Mouse (Mus musculus) C2C12 (cell line): ENCODE measurements around the gene Pomc. TPM values are rescaled to one million over a fixed set of nuclear protein-coding genes. Genes with fewer than 3 reads are reported as not detected.

Experiments used
- H3K27me3 ChIP-seq: one replicate; pipeline ENCODE4 v1.6.1; 2011; ENCODE audit not compliant: control insufficient read depth, insufficient read depth, insufficient read length
- H3K36me3 ChIP-seq: one replicate; pipeline ENCODE4 v1.6.1; 2011; ENCODE audit not compliant: control insufficient read depth, insufficient read depth
- H3K4me3 ChIP-seq: one replicate; pipeline ENCODE4 v1.5.1; 2011; ENCODE audit warnings: mild to moderate bottlenecking, control low read depth; ENCODE audit not compliant: poor library complexity, insufficient read depth, severe bottlenecking
- H3K79me2 ChIP-seq: one replicate; pipeline ENCODE4 v1.6.1; 2011; ENCODE audit not compliant: control insufficient read depth, insufficient read depth
- H3K79me3 ChIP-seq: one replicate; pipeline ENCODE4 v1.6.1; 2011; ENCODE audit warnings: low read depth, control low read depth
- H3ac ChIP-seq: one replicate; pipeline ENCODE3; 2011; ENCODE audit warnings: low read depth; ENCODE audit not compliant: control insufficient read depth, insufficient read length
- CEBPB ChIP-seq: IDR thresholded peaks from one replicate; pipeline ENCODE4 v1.6.1; 2011; ENCODE audit warnings: low read depth, mild to moderate bottlenecking, control low read depth, moderate library complexity
- CTCF ChIP-seq: IDR thresholded peaks from one replicate; pipeline ENCODE4 v1.5.1; 2011; ENCODE audit not compliant: control insufficient read depth, insufficient read depth, insufficient read length
- FOSL1 ChIP-seq: IDR thresholded peaks from one replicate; pipeline ENCODE4 v1.8.0; 2011; ENCODE audit warnings: mild to moderate bottlenecking, low read length; ENCODE audit not compliant: poor library complexity, insufficient read depth, severe bottlenecking
- MAX ChIP-seq: IDR thresholded peaks from one replicate; pipeline ENCODE4 v1.6.1; 2011; ENCODE audit warnings: mild to moderate bottlenecking, control low read depth
- MYOD1 ChIP-seq: IDR thresholded peaks from one replicate; pipeline ENCODE4 v1.6.1; 2011; ENCODE audit warnings: low read depth; ENCODE audit not compliant: control insufficient read depth, insufficient read length
- MYOG ChIP-seq: IDR thresholded peaks from one replicate; pipeline ENCODE4 v1.6.1; 2011; ENCODE audit not compliant: control insufficient read depth, insufficient read length; ENCODE audit errors: extremely low read depth
- USF1 ChIP-seq: IDR thresholded peaks from one replicate; pipeline ENCODE4 v1.6.1; 2011; ENCODE audit warnings: low read depth, mild to moderate bottlenecking, control low read depth, moderate library complexity
- polyA plus RNA-seq: library from polyadenylated mRNA; unstranded; fragments of >200 nt; fragmentation: generic; extraction: Trizol; gene quantifications from one replicate; pipeline ENCODE4 v1.2.1, GENCODE M21; 2012; ENCODE audit warnings: missing spikeins

The Pomc gene
- polyA plus RNA-seq, 1 experiment: 0.11 TPM

DNA sequence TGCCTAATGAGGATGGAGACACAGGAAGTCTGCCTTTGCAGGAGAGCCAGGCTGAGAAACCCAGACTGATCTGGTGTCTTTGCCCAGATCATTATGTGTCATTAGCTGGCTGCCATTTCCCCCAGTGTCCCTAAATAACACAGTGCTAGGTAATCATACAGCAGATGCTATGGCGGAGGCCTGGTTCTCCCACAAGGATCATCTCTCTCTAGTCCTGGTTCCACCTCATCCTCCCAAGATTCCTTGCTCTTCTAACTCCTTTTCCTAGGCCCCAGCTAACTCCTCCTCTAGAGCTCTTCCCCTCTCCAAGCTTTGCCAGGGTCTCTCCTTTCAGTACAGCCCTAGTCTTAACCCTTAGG is 26.2 kb downstream of the Pomc start:
- H3K27me3 ChIP-seq: peaks cover 23% of the 10 kb centered on the region
- H3K4me3 ChIP-seq: no peak overlapping the region
- no peaks in the 10 kb centered on the region for H3K79me3 ChIP-seq
- TF ChIP-seq MAX: no peak
- no peak for TF ChIP-seq CEBPB
- H3K79me2 ChIP-seq: no peaks in the 10 kb centered on the region
- H3K36me3 ChIP-seq: no peaks in the 10 kb centered on the region
- no peak overlapping the region for H3ac ChIP-seq

DNA sequence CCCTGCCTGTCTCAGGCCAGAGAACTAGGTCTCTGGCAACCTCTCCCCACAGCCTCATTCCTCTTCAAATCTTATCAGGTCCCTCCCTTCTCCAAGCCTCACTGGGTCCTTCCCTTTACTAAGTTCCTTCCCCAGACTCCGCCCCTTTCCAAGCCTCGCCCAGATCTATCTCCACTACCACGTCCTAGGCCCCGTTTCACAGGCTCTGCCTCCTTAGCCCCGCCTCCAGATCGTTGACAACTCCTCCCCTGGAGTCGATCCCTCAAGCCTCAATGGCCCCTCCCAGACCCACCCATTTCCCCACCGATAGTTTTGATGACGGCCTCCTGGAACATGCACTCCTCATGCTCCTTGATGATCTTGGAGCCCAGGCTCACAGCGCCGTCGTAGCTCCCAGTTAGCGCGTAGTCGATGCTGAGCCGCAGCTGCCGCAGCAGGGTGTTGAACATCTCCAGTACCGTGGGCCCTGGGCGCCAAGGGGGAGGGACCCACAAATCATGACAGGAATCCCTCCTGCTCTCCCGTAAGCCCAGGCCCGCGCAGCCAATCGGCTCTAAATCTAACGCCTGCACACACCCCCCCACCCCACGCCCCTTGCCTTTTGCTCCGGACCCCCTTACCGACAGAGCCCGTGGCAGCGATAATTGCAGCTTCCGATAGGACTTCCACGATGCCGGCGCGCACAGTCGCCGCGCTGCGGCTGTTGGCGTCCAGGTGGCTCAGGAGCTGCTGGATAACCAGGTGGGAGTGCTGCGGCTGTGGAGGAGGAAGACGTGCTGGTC is 26.8 kb downstream of the Pomc start:
- Histone ChIP-seq H3K36me3 (no peaks in the 10 kb centered on the region), H3K79me3 (no peaks in the 10 kb centered on the region), H3K79me2 (no peaks in the 10 kb centered on the region), H3K27me3 (peaks cover 23% of the 10 kb centered on the region), H3ac (peak overlapping the region; percentile 27), H3K4me3 (no peak overlapping the region)
- TF ChIP-seq MAX (no peak), FOSL1 (no peak)

DNA sequence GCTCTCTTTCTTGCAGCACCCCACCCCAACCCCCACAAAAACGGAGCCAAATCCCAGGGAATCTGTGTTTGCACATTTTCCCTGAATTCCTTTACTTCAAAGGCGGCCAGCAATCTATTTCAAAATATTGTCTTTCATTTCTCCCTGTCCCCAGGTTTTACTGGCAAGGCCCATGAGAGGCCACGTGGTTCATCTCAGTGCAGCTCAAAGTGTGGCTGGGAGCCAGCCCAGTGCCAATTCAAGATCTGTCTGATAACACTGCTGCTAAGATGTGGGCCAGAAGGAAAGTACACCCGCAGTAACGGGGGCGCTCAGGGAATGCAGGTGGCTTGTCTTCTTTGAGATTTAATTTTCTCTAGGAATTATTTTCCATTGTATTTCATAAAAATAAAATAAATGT is 27.5 kb downstream of the Pomc start:
- Histone ChIP-seq H3K79me2 (no peaks in the 10 kb centered on the region), H3K79me3 (no peaks in the 10 kb centered on the region), H3K27me3 (peaks cover 23% of the 10 kb centered on the region), H3K36me3 (no peaks in the 10 kb centered on the region), H3ac (no peak overlapping the region), H3K4me3 (no peak overlapping the region)
- TF ChIP-seq CEBPB (no peak), FOSL1 (no peak), CTCF (no peak), MYOD1 (no peak), USF1 (no peak), MAX (no peak), MYOG (no peak)

DNA sequence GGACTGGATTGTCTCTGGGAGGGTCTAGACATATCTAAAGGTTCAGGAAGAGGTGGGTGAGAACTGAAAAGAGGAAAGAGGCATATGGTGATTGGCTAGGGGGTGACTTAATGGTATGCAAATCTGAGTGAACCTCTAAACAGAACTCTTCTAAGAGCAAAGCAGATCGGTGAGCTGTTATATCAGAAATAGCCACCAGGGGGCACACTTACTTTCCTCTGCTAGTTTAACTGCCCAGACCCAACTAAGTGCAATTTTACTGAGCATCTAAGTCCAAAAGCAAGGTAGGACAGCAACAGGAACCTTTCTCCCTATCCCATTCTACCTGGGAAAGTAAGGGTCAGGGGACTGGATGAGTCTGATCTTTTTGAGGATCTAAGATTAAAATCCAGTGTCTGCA is 29.0 kb downstream of the Pomc start:
- TF ChIP-seq MYOG (no peak), CTCF (peak; percentile 5), MYOD1 (no peak), MAX (no peak), USF1 (no peak)
- Histone ChIP-seq H3K36me3 (no peaks in the 10 kb centered on the region), H3ac (no peak overlapping the region), H3K79me2 (no peaks in the 10 kb centered on the region), H3K4me3 (no peak overlapping the region), H3K27me3 (peaks cover 24% of the 10 kb centered on the region), H3K79me3 (no peaks in the 10 kb centered on the region)

DNA sequence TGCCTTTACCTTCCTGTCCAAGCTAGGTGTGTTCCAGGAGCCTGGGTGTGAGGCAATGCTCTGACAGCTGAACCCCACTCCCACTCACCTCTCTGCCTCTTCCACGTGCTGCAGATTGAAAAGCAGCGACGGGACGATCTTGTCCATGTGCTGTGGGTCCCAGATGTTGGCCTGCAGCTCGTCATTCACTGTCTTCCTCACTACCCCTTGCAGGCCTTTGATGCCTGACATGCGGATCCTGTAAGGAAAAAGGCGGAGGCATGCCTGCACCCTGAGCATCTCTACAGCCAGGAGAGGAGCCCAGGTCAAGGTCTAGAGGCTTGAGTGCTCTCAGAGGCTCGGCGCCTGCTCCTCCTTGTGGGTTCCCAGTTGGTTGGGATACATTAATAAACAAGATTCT is 29.7 kb downstream of the Pomc start:
- H3ac ChIP-seq: no peak overlapping the region
- TF ChIP-seq USF1: no peak
- TF ChIP-seq MYOD1: no peak
- TF ChIP-seq CTCF: no peak
- TF ChIP-seq MAX: no peak
- TF ChIP-seq CEBPB: no peak
- TF ChIP-seq MYOG: no peak
- no peak for TF ChIP-seq FOSL1
- H3K27me3 ChIP-seq: peaks cover 23% of the 10 kb centered on the region

DNA sequence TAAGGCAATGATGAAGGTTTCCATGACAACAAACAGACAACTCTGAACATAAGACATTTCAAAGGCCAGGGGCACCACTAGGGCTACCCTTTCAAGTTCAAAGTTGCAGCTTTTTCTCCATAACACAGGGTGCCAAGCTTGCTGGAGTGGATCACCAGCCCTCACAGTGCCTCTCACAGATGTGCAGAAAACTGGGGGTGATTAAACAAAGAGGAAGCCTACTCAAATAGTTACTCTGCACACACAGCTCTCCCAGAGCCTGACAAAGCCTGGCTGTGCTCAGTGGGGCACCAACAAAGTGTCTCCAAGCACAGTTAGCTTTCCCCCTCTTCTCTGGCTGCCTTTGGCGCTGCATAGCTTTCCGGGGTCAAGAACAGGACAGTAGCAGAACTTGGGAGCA is 35.2 kb downstream of the Pomc start:
- Histone ChIP-seq H3K27me3 (peaks cover 11% of the 10 kb centered on the region), H3K79me3 (no peaks in the 10 kb centered on the region), H3K4me3 (no peak overlapping the region), H3ac (no peak overlapping the region), H3K36me3 (no peaks in the 10 kb centered on the region), H3K79me2 (no peaks in the 10 kb centered on the region)
- TF ChIP-seq USF1 (no peak), FOSL1 (no peak), MYOG (no peak), MYOD1 (no peak), CEBPB (no peak), CTCF (no peak)

More for the DNA sequence above, 29.7 kb downstream of the Pomc start:
- H3K36me3 ChIP-seq: no peaks in the 10 kb centered on the region
- no peak overlapping the region for H3K4me3 ChIP-seq
- no peaks in the 10 kb centered on the region for H3K79me2 ChIP-seq
- no peaks in the 10 kb centered on the region for H3K79me3 ChIP-seq
